Mouse (Mus musculus) naive thymus-derived CD4-positive, alpha-beta T cell, adult 2 months (primary cell): ENCODE measurements around the gene Hamp.

ENCODE experiments used
- DNase-seq: peaks from one replicate; pipeline ENCODE4 v3.0.0-alpha.2; 2011; ENCODE audit warnings: low read depth

Hamp gene

DNA sequence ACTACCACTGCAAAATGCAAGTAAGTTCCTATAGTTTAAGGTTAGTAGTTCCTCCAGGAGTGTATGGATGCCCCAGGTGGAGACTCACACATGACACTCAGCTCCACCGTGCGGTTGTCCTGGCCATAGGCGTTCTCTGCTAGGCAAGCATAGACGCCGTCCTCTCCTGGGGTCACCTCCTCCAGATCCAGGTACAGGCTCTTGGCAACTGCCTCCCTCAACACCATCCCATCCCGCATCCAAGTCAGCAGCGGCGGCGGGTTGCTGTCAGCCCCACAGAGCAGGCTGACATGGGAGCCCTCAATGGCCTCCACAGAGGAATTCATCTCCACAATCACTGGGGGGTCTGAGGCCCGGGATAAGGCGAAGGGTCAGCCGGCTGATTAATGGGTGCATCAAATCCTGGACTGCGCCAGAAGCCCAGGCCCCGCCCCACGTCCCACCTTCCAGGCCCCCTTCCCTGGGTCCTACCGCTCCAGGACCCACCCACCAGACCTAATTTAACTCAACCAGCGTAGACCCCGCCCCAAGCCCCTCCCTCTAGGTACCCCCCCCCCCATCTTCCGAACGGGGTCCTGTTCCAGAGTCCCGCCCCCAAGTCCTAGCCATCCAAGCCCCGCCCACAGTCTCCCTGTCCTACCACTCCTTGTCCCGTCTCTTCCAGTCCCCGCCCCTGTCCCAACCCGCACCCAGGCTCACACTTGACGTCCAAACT lies 35.4 kb downstream of the Hamp start:
- no peak for DNase-seq

DNA sequence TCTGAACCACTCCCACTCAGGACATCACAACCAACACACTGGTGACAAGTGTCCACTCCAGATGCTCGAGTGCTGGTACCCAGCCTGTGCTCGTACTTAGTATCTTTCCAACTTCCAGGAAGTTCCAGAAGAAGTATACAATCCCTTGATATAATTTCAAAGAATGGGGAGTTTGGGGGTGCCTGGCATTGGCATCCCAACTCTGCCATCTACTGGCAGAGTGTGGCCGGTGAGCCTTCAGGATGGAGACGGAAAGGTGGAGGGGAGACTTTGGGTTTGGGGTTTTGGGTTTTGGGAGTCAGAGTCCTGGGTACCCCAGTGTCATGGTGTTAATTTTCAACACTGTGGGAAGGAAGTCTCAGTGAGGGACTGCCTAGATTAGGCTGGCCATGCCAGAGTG lies 39.8 kb downstream of the Hamp start:
- peak; percentile 31 for DNase-seq

DNA sequence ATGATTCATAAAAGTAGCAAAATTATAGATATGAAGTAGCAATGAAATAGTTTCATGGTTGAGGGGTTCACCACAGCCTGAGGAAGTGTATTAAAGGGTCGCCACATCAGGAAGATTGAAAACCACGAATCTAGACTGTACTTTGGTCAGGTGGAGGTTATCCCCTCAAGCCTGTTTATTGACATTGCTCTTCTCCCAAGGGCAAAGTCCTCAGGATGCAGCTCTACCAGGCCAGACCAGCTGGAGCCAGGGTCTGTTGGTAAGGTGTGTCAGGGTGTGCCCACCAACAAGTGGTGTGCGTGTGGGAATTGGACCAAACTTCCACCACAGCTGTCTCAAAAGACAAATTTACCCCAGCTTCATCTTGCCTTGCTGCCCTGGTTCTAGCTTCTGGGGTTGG lies 48.6 kb downstream of the Hamp start:
- no peak for DNase-seq

DNA sequence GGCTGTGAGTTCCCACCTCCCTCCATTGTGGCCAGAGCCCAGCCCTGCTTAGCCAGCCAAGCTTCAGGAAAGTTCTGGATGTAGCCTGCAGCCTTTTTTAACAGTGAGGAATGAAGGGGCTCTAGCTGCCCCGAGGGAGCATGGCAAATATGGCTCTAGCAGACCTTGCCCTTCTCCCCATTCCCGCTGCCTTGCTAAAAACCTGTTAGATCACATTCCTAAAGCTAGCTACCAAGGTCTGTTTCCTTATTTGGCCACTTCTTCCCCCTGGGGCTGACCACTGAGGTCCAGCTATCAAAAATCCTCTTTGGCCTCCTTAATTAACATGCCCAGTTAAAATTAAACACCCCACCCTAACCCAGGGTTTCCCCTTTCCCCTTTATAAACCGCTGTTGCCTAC lies 51.3 kb downstream of the Hamp start:
- no peak for DNase-seq
